Mouse (Mus musculus) liver (tissue): ENCODE data around the gene Eef1g.
"Not testable (repeated sequence)": the region's sequence is repeated elsewhere in the genome, so short reads cannot be mapped to it uniquely, and the experiment has no call there.

Source experiments
- DNase-seq: peaks from one replicate; pipeline ENCODE4 v3.0.0-alpha.2; 2020; ENCODE audit warnings: mixed read lengths

Eef1g gene

GRCm38 (mm10) chr19:8946929-8947328, 19.9 kb upstream of the Eef1g start:
- DNase-seq, result peak; percentile 67

- DNase-seq, result no peak
These were observed 16.7 kb upstream of the Eef1g start for GRCm38 (mm10) chr19:8950190-8950589.

GRCm38 (mm10) chr19:8952241-8952640, 14.6 kb upstream of the Eef1g start:
- no peak for DNase-seq

GRCm38 (mm10) chr19:8953135-8954039, 13.5 kb upstream of the Eef1g start, which contains the start of gene Tut1:
Tut1 (plus strand) TSS chr19:8953847.
- DNase-seq, result peak; percentile 87

- no peak for DNase-seq
These were observed 12.7 kb upstream of the Eef1g start for GRCm38 (mm10) chr19:8954171-8954570.

- no peak for DNase-seq
These were observed 4.6 kb upstream of the Eef1g start for GRCm38 (mm10) chr19:8962256-8962655.

- no peak for DNase-seq
These were observed 1.8 kb upstream of the Eef1g start for GRCm38 (mm10) chr19:8965075-8965474.

GRCm38 (mm10) chr19:8965771-8966170, 1.1 kb upstream of the Eef1g start:
- no peak for DNase-seq

GRCm38 (mm10) chr19:8966198-8966589, 647 bp upstream of the Eef1g start:
- DNase-seq, result no peak

- DNase-seq, result no peak
These were observed 517 bp downstream of the Eef1g start for GRCm38 (mm10) chr19:8967373-8967743.

- DNase-seq, result no peak
These were observed 1.1 kb downstream of the Eef1g start for GRCm38 (mm10) chr19:8967893-8968292.

GRCm38 (mm10) chr19:8972491-8972890, 5.7 kb downstream of the Eef1g start:
- DNase-seq, result not testable (repeated sequence)

GRCm38 (mm10) chr19:8974638-8975037, 7.8 kb downstream of the Eef1g start:
- no peak for DNase-seq

- no peak for DNase-seq
These were observed 8.7 kb downstream of the Eef1g start for GRCm38 (mm10) chr19:8975491-8975890.

GRCm38 (mm10) chr19:8976535-8976934, 9.7 kb downstream of the Eef1g start:
- peak; percentile 48 for DNase-seq

GRCm38 (mm10) chr19:8980771-8981170, 13.9 kb downstream of the Eef1g start:
- no peak for DNase-seq

GRCm38 (mm10) chr19:8981450-8982168, 14.8 kb downstream of the Eef1g start:
- no peak for DNase-seq

- DNase-seq, result no peak
These were observed 15.7 kb downstream of the Eef1g start for GRCm38 (mm10) chr19:8982303-8983149.

- DNase-seq, result no peak
These were observed 16.4 kb downstream of the Eef1g start for GRCm38 (mm10) chr19:8983150-8983650.

GRCm38 (mm10) chr19:8984255-8984868, 17.5 kb downstream of the Eef1g start:
- DNase-seq, result peak; percentile 38

GRCm38 (mm10) chr19:8985891-8986290, 19.1 kb downstream of the Eef1g start:
- DNase-seq, result no peak

- DNase-seq, result no peak
These were observed 21.0 kb downstream of the Eef1g start for GRCm38 (mm10) chr19:8987816-8988215.
